9 mouse cellular contexts compared by ENCODE assay signal in genomic region chr4:134956328-134956727, GRCm38 (mm10). TPM values are rescaled to one million over a fixed set of nuclear protein-coding genes. Genes with fewer than 3 reads are reported as not detected.
DNase-seq lines count a peak whose midpoint lies in the region; ATAC-seq and TF ChIP-seq lines count a peak whose summit lies in the region.
"Had no signal": no experiment of that assay in that cellular context is flagged by ENCODE, and none has a peak within 500 bp of the region (broad histone marks: within the 10 kb centered on the region; RNA-seq: fewer than 3 reads in every experiment).

No protein-coding gene starts in this region.

- no peak overlapping the region for H3K27ac ChIP-seq in kidney, embryonic 15.5 days
- H3K27ac ChIP-seq in intestine, embryonic 15.5 days: no peak overlapping the region
- H3K27ac ChIP-seq in liver, adult 2 months (replicated peaks; ENCODE audit: insufficient read depth, low read depth, low read length): no peak overlapping the region
- H3K27ac ChIP-seq: neural tube, embryonic 12.5 days had no signal

- H3K27me3 ChIP-seq in kidney, embryonic 15.5 days: peaks cover 21% of the 10 kb centered on the region
- H3K27me3 ChIP-seq in intestine, embryonic 15.5 days (replicated peaks): 0 out of 2 replicates have a peak, but pooled peaks cover 4% of the 10 kb centered on the region
- H3K27me3 ChIP-seq in liver, adult 2 months (ENCODE audit: control insufficient read depth, insufficient read depth, low read length): peaks cover 2% of the 10 kb centered on the region; the same call in 1 of the 2 replicates

- TF ChIP-seq CTCF in liver, adult 2 months (IDR thresholded peaks at IDR 0.05; ENCODE audit: low read depth, low read length): peak; percentile 59

- H3K9ac ChIP-seq in kidney, embryonic 15.5 days: no peak overlapping the region
- H3K9ac ChIP-seq in intestine, embryonic 15.5 days: no peak overlapping the region
- H3K9ac ChIP-seq in liver, adult 2 months (ENCODE audit: low read depth, low read length): no peak overlapping the region
- H3K9ac ChIP-seq: neural tube, embryonic 12.5 days had no signal

- H3K79me2 ChIP-seq in liver, adult 2 months (ENCODE audit: control insufficient read depth, insufficient read depth, low read length): no peaks in the 10 kb centered on the region

- no peak overlapping the region for H3K4me2 ChIP-seq in kidney, embryonic 15.5 days
- H3K4me2 ChIP-seq in intestine, embryonic 15.5 days (replicated peaks): no peak overlapping the region
- H3K4me2 ChIP-seq: neural tube, embryonic 12.5 days had no signal

- DNase-seq in kidney, adult 11 months: peak; percentile 49
- DNase-seq in adrenal gland, adult 18-20 months (ENCODE audit: low spot score in 2 of 2): peak; percentile 64 to 71
- peak; percentile 66 for DNase-seq in embryo, embryonic 11 days
- DNase-seq in liver, adult 2 months (ENCODE audit: extremely low read depth, low read depth, low spot score): peak; percentile 44
- peak; percentile 44 for DNase-seq in ovary, postnatal 10 days (ENCODE audit: low spot score)
- peak; percentile 84 for DNase-seq in thymus, postnatal 4 days

- WGBS in kidney, embryonic 15.5 days: 28% methylated on average over 3 of the region's 3 CpGs
- 23% methylated on average over 3 of the region's 3 CpGs for WGBS in intestine, embryonic 15.5 days
- 11% methylated on average over 3 of the region's 3 CpGs for WGBS in liver, adult 2 months

- no peak for TF ChIP-seq POLR2A in liver, adult 2 months (IDR thresholded peaks at IDR 0.05; ENCODE audit: extremely low read depth, insufficient read depth, low read length)

- no peak for ATAC-seq in kidney, embryonic 15.5 days (replicated peaks; ENCODE audit: low FRiP score)
- ATAC-seq in intestine, embryonic 15.5 days: peak; percentile 55

- H3K36me3 ChIP-seq in kidney, embryonic 15.5 days: no peaks in the 10 kb centered on the region
- no peaks in the 10 kb centered on the region for H3K36me3 ChIP-seq in intestine, embryonic 15.5 days
- no peaks in the 10 kb centered on the region for H3K36me3 ChIP-seq in liver, adult 2 months (ENCODE audit: control insufficient read depth, insufficient read depth, low read length)
- H3K36me3 ChIP-seq: neural tube, embryonic 12.5 days had no signal

- no peaks in the 10 kb centered on the region for H3K9me3 ChIP-seq in kidney, embryonic 15.5 days (replicated peaks)
- H3K9me3 ChIP-seq in intestine, embryonic 15.5 days: no peaks in the 10 kb centered on the region
- H3K9me3 ChIP-seq: neural tube, embryonic 12.5 days had no signal

- H3K4me3 ChIP-seq in kidney, embryonic 15.5 days (replicated peaks): no peak overlapping the region
- H3K4me3 ChIP-seq in intestine, embryonic 15.5 days (replicated peaks): no peak overlapping the region
- H3K4me3 ChIP-seq in liver, adult 2 months (ENCODE audit: insufficient read depth, low read depth, low read length): no peak overlapping the region
- H3K4me3 ChIP-seq: neural tube, embryonic 12.5 days had no signal

- peaks cover 9% of the 10 kb centered on the region for H3K4me1 ChIP-seq in kidney, embryonic 15.5 days
- peaks cover 17% of the 10 kb centered on the region for H3K4me1 ChIP-seq in intestine, embryonic 15.5 days (replicated peaks)
- H3K4me1 ChIP-seq in liver, adult 2 months (ENCODE audit: control insufficient read depth, insufficient read depth, low read length): no peaks in the 10 kb centered on the region
- H3K4me1 ChIP-seq: neural tube, embryonic 12.5 days had no signal

RNA-seq across cellular contexts. Expression of gene Syf2, which starts 25.6 kb away (rescaled TPM):
- polyA plus RNA-seq in kidney, embryonic 15.5 days (2015; fragmentation: Nextera tagmentation; extraction: Ambion mirVana): 82.7 and 83.9 TPM in 2 replicates
- total RNA-seq in adrenal gland, adult 18-20 months (2021): 10 to 100 TPM; 77.2 to 88.8 TPM
- polyA plus RNA-seq in intestine, embryonic 15.5 days (2015; fragmentation: Nextera tagmentation; extraction: Ambion mirVana): 60.0 and 63.7 TPM in 2 replicates
- 34.4 and 48.0 TPM in 2 replicates for total RNA-seq in liver, adult 2 months (2014; rRNA removed)
- polyA plus RNA-seq in liver, adult 2 months (2012; rRNA removed): 11.8 and 12.2 TPM in 2 replicates

RNA-seq across cellular contexts. Expression of gene Rsrp1, which starts 32.9 kb away (rescaled TPM):
- 404 and 429 TPM in 2 replicates for polyA plus RNA-seq in kidney, embryonic 15.5 days (2015; fragmentation: Nextera tagmentation; extraction: Ambion mirVana)
- total RNA-seq in adrenal gland, adult 18-20 months (2021): 100 to 1,000 TPM; 346 to 591 TPM
- polyA plus RNA-seq in intestine, embryonic 15.5 days (2015; fragmentation: Nextera tagmentation; extraction: Ambion mirVana): 450 and 479 TPM in 2 replicates
- 200 and 206 TPM in 2 replicates for total RNA-seq in liver, adult 2 months (2014; rRNA removed)
- 345 and 403 TPM in 2 replicates for polyA plus RNA-seq in liver, adult 2 months (2012; rRNA removed)

RNA-seq across cellular contexts. Expression of gene Tmem50a, which starts 41.5 kb away (rescaled TPM):
- 173 and 174 TPM in 2 replicates for polyA plus RNA-seq in kidney, embryonic 15.5 days (2015; fragmentation: Nextera tagmentation; extraction: Ambion mirVana)
- 100 to 1,000 TPM; 160 to 339 TPM for total RNA-seq in adrenal gland, adult 18-20 months (2021)
- 146 and 154 TPM in 2 replicates for polyA plus RNA-seq in intestine, embryonic 15.5 days (2015; fragmentation: Nextera tagmentation; extraction: Ambion mirVana)
- 109 and 115 TPM in 2 replicates for total RNA-seq in liver, adult 2 months (2014; rRNA removed)
- 90.6 and 92.7 TPM in 2 replicates for polyA plus RNA-seq in liver, adult 2 months (2012; rRNA removed)
